8 mouse cellular contexts compared by ENCODE assay signal in genomic region chr1:168291001-168291642, GRCm38 (mm10).
A peak's percentile ranks its signal among the peaks of the same experiment; 100 is the strongest.
DNase-seq lines count a peak whose midpoint lies in the region; ATAC-seq lines count a peak whose summit lies in the region.

No protein-coding gene starts in this region.

- H3K36me3 ChIP-seq in heart, embryonic 12.5 days = no peaks in the 10 kb centered on the region
- peaks cover 10% of the 10 kb centered on the region; the same call in 1 of the 2 replicates for H3K36me3 ChIP-seq in kidney, embryonic 15.5 days

- peak overlapping the region; percentile 32 for H3K4me2 ChIP-seq in heart, embryonic 12.5 days
- H3K4me2 ChIP-seq in kidney, embryonic 15.5 days = no peak overlapping the region

- no peaks in the 10 kb centered on the region for H3K27me3 ChIP-seq in heart, embryonic 12.5 days (replicated peaks)
- H3K27me3 ChIP-seq in kidney, embryonic 15.5 days = no peaks in the 10 kb centered on the region

- ATAC-seq in heart, embryonic 12.5 days (ENCODE audit: insufficient number of reproducible peaks, low FRiP score) = 0 out of 2 replicates have a peak, but pooled peaks have one; percentile 5
- ATAC-seq in kidney, embryonic 15.5 days (replicated peaks; ENCODE audit: low FRiP score) = peak; percentile 38; the same call in 1 of the 2 replicates
- ATAC-seq in megakaryocyte-erythroid progenitor cell, adult 5-6 weeks (replicated peaks; ENCODE audit: low FRiP score, low TSS enrichment, poor library complexity, severe bottlenecking) = peak; percentile 36

- WGBS in heart, embryonic 12.5 days = 40% methylated on average over 11 of the region's 11 CpGs
- 39% methylated on average over 11 of the region's 11 CpGs for WGBS in kidney, embryonic 15.5 days

- H3K4me3 ChIP-seq in heart, embryonic 12.5 days = no peak overlapping the region
- no peak overlapping the region for H3K4me3 ChIP-seq in kidney, embryonic 15.5 days (replicated peaks)

- H3K9ac ChIP-seq in heart, embryonic 12.5 days = 0 out of 2 replicates have a peak overlapping the region, but pooled peaks have one; percentile 16
- no peak overlapping the region for H3K9ac ChIP-seq in kidney, embryonic 15.5 days

- no peaks in the 10 kb centered on the region for H3K9me3 ChIP-seq in heart, embryonic 12.5 days (replicated peaks)
- no peaks in the 10 kb centered on the region for H3K9me3 ChIP-seq in kidney, embryonic 15.5 days (replicated peaks)

- DNase-seq in retina, postnatal 1 day = peak; percentile 38
- no peak for DNase-seq in retina, embryonic 14.5 days (ENCODE audit: low spot score)
- DNase-seq in cerebellum, adult 9-10 months = peak; percentile 51
- DNase-seq in T-cell, adult 2 months (ENCODE audit: low spot score) = no peak
- DNase-seq in right cerebral cortex, postnatal 36 days (ENCODE audit: low spot score in 2 of 2) = no peak

- peak overlapping the region; percentile 90 for H3K27ac ChIP-seq in heart, embryonic 12.5 days (ENCODE audit: poor library complexity, severe bottlenecking)
- H3K27ac ChIP-seq in kidney, embryonic 15.5 days = peak overlapping the region; percentile 47

- H3K4me1 ChIP-seq in heart, embryonic 12.5 days (replicated peaks) = peaks cover 69% of the 10 kb centered on the region
- peaks cover 71% of the 10 kb centered on the region for H3K4me1 ChIP-seq in kidney, embryonic 15.5 days

Comparison
In these comparisons a context has a peak if more than half of its experiments do, and no peak if none do; other contexts are left out.
1. DNase-seq: peak in retina, postnatal 1 day (single experiment) and cerebellum, adult 9-10 months (single experiment); none in retina, embryonic 14.5 days (single experiment), T-cell, adult 2 months (single experiment) and right cerebral cortex, postnatal 36 days (0 of 2).
2. Peak in every context shown above with its lines, with median percentiles within 50 percentile points of each other: ATAC-seq.